Mouse (Mus musculus) hindbrain, embryonic 11.5 days (tissue): Measurements from ENCODE around the gene Hsd3b4. TPM values are rescaled to one million over a fixed set of nuclear protein-coding genes. Genes with fewer than 3 reads are reported as not detected.

Experiments
- polyA plus RNA-seq: library from polyadenylated mRNA; unstranded; fragments of >200 nt; fragmentation: Nextera tagmentation; extraction: Ambion mirVana; gene quantifications from 2 replicates; pipeline ENCODE4 v1.2.1, GENCODE M21; 2014

The Hsd3b4 gene
- polyA plus RNA-seq, 1 experiment from 2014 or later: not detected

Other genes with a start within 250 kb of the Hsd3b4 start
- gene Hmgcs2, start 230.1 kb downstream of the Hsd3b4 start, polyA plus RNA-seq: 2.9 and 5.2 TPM in 2 replicates
- gene Phgdh, start 170.5 kb downstream of the Hsd3b4 start, polyA plus RNA-seq: 311 and 319 TPM in 2 replicates
- 12.2 and 15.5 TPM in 2 replicates for gene Zfp697, start 128.1 kb downstream of the Hsd3b4 start, polyA plus RNA-seq
- gene Gm4450, start 53.4 kb downstream of the Hsd3b4 start, polyA plus RNA-seq: not detected in 2 replicates
- gene Gm10681, start 78.3 kb upstream of the Hsd3b4 start, polyA plus RNA-seq: not detected in 2 replicates
- not detected in 2 replicates for gene Hsd3b5, start 119.7 kb upstream of the Hsd3b4 start, polyA plus RNA-seq
- gene Hsd3b2, start 214.0 kb upstream of the Hsd3b4 start, polyA plus RNA-seq: 0.08 TPM in 1 of 2 replicates, not detected in the other